Mouse (Mus musculus) erythroblast, embryonic 14.5 days (primary cell): Measurements from ENCODE around the gene 2010111I01Rik.

Source experiments
- GATA1 ChIP-seq: IDR thresholded peaks from 2 replicates; pipeline ENCODE4 v1.6.1; 2012; ENCODE audit warnings: low read length, inconsistent platforms, mixed read lengths
- TAL1 ChIP-seq: IDR thresholded peaks from 3 replicates; pipeline ENCODE4 v1.6.1; 2012; ENCODE audit warnings: low read length, inconsistent platforms, mixed read lengths

DNA sequence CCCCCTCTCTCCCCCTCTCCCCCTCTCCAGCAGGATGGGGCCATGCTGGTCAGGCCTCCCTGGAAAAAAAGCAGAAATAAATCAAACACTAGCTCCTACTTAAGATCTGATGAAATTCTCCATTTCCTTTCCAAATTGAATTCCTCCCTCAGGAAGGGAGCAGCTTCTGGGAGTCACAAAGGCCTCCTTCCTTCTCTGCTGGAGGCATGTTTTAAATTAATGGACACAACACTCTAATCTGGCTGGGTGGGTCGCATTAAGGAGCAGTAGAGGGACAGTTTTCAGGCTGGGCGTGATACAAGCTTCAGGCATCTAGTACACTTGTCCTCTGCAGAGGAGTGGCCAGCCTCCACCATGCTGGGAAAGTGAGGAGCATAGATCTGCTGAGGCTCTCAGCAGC lies 188.7 kb downstream of the 2010111I01Rik start:
- TF ChIP-seq GATA1 (no peak), TAL1 (no peak)
